Mouse (Mus musculus): ENCODE measurements around the gene Lsm2. TPM values are rescaled to one million over a fixed set of nuclear protein-coding genes. Genes with fewer than 3 reads are reported as not detected.
"Not testable (repeated sequence)": the region's sequence is repeated elsewhere in the genome, so short reads cannot be mapped to it uniquely, and the experiment has no call there.

The Lsm2 gene
- polyA plus RNA-seq, 1 experiment from 2014 or later = 216 TPM

GRCm38 (mm10) chr17:34971694-34972068 lies 10.0 kb upstream of the Lsm2 start:
- Histone ChIP-seq H3K4me3 (ENCODE audit: low read depth, low read length) (peak overlapping the region; percentile 21), H3K4me2 (ENCODE audit: low read length) (peak overlapping the region; percentile 83), H3K27me3 (replicated peaks; ENCODE audit: control insufficient read depth, insufficient read depth, low read length) (peaks cover 25% of the 10 kb centered on the region)
- not testable (repeated sequence) for H3K4me1 ChIP-seq (replicated peaks; ENCODE audit: control insufficient read depth, insufficient read depth, low read length); H3K9me3 ChIP-seq (ENCODE audit: control insufficient read depth, low read length); H3K36me3 ChIP-seq (ENCODE audit: control insufficient read depth, insufficient read depth, low read length); DNase-seq (ENCODE audit: low spot score); H3K27ac ChIP-seq (ENCODE audit: low read depth); H3K9ac ChIP-seq (ENCODE audit: low read length)
- ATAC-seq (replicated peaks; ENCODE audit: low FRiP score, low TSS enrichment, low read depth) = peak; percentile 61
- WGBS = 2% methylated on average over 22 of the region's 43 CpGs

GRCm38 (mm10) chr17:34972069-34972749 lies 9.5 kb upstream of the Lsm2 start, which contains the start of the genes Hspa1a and Hspa1l:
Gene Hspa1a (minus strand): TSS chr17:34972156.
Gene Hspa1l (plus strand): TSS chr17:34972703.
- H3K9ac ChIP-seq (ENCODE audit: low read length) = peak within 1 kb of the TSS; percentile 41
- ATAC-seq (replicated peaks; ENCODE audit: low FRiP score, low TSS enrichment, low read depth) (peak; percentile 94), DNase-seq (ENCODE audit: low spot score) (peak; percentile 83)
- not testable (repeated sequence) for H3K4me1 ChIP-seq (replicated peaks; ENCODE audit: control insufficient read depth, insufficient read depth, low read length); H3K9me3 ChIP-seq (ENCODE audit: control insufficient read depth, low read length); H3K36me3 ChIP-seq (ENCODE audit: control insufficient read depth, insufficient read depth, low read length)
- H3K27ac ChIP-seq (ENCODE audit: low read depth) = peak within 1 kb of the TSS; percentile 38; the same call in 1 of the 2 replicates
- under 1% methylated on average over 25 of the region's 33 CpGs for WGBS
- H3K27me3 ChIP-seq (replicated peaks; ENCODE audit: control insufficient read depth, insufficient read depth, low read length) = peaks cover 25% of the 10 kb centered on the region
- peak within 1 kb of the TSS; percentile 43 for H3K4me3 ChIP-seq (ENCODE audit: low read depth, low read length)
- peak within 1 kb of the TSS; percentile 83 for H3K4me2 ChIP-seq (ENCODE audit: low read length)

- no peak overlapping the region for H3K4me2 ChIP-seq (ENCODE audit: low read length)
- no peak overlapping the region for H3K4me3 ChIP-seq (ENCODE audit: low read depth, low read length)
- H3K9ac ChIP-seq (ENCODE audit: low read length) = no peak overlapping the region
- no peak for ATAC-seq (replicated peaks; ENCODE audit: low FRiP score, low TSS enrichment, low read depth)
- DNase-seq (ENCODE audit: low spot score) = no peak
- no peaks in the 10 kb centered on the region; the same call in 1 of the 2 replicates for H3K27me3 ChIP-seq (replicated peaks; ENCODE audit: control insufficient read depth, insufficient read depth, low read length)
- WGBS = 79% methylated on average over 3 of the region's 3 CpGs
- H3K27ac ChIP-seq (ENCODE audit: low read depth) = no peak overlapping the region
- H3K4me1 ChIP-seq (replicated peaks; ENCODE audit: control insufficient read depth, insufficient read depth, low read length) = peaks cover 7% of the 10 kb centered on the region
- no peaks in the 10 kb centered on the region for H3K36me3 ChIP-seq (ENCODE audit: control insufficient read depth, insufficient read depth, low read length)
- no peaks in the 10 kb centered on the region for H3K9me3 ChIP-seq (ENCODE audit: control insufficient read depth, low read length)
Observed at GRCm38 (mm10) chr17:34975581-34976492, 5.8 kb upstream of the Lsm2 start.

- no peak overlapping the region for H3K27ac ChIP-seq (ENCODE audit: low read depth)
- no peaks in the 10 kb centered on the region for H3K9me3 ChIP-seq (ENCODE audit: control insufficient read depth, low read length)
- 95% methylated on average over 20 of the region's 20 CpGs for WGBS
- no peaks in the 10 kb centered on the region; the same call in 1 of the 2 replicates for H3K27me3 ChIP-seq (replicated peaks; ENCODE audit: control insufficient read depth, insufficient read depth, low read length)
- no peak overlapping the region for H3K4me2 ChIP-seq (ENCODE audit: low read length)
- peaks cover 12% of the 10 kb centered on the region for H3K4me1 ChIP-seq (replicated peaks; ENCODE audit: control insufficient read depth, insufficient read depth, low read length)
- ATAC-seq (replicated peaks; ENCODE audit: low FRiP score, low TSS enrichment, low read depth) (no peak), DNase-seq (ENCODE audit: low spot score) (no peak)
- no peak overlapping the region for H3K4me3 ChIP-seq (ENCODE audit: low read depth, low read length)
- H3K9ac ChIP-seq (ENCODE audit: low read length) = no peak overlapping the region
- H3K36me3 ChIP-seq (ENCODE audit: control insufficient read depth, insufficient read depth, low read length) = no peaks in the 10 kb centered on the region
Observed at GRCm38 (mm10) chr17:34977000-34977399, 4.7 kb upstream of the Lsm2 start.

GRCm38 (mm10) chr17:34978239-34978638 lies 3.4 kb upstream of the Lsm2 start:
- Histone ChIP-seq H3K9ac (ENCODE audit: low read length) (no peak overlapping the region), H3K4me2 (ENCODE audit: low read length) (no peak overlapping the region), H3K27me3 (replicated peaks; ENCODE audit: control insufficient read depth, insufficient read depth, low read length) (no peaks in the 10 kb centered on the region), H3K36me3 (ENCODE audit: control insufficient read depth, insufficient read depth, low read length) (no peaks in the 10 kb centered on the region), H3K9me3 (ENCODE audit: control insufficient read depth, low read length) (no peaks in the 10 kb centered on the region), H3K27ac (ENCODE audit: low read depth) (no peak overlapping the region), H3K4me3 (ENCODE audit: low read depth, low read length) (no peak overlapping the region), H3K4me1 (replicated peaks; ENCODE audit: control insufficient read depth, insufficient read depth, low read length) (peaks cover 21% of the 10 kb centered on the region)
- DNase-seq (ENCODE audit: low spot score) (no peak), ATAC-seq (replicated peaks; ENCODE audit: low FRiP score, low TSS enrichment, low read depth) (no peak)
- WGBS = 87% methylated on average over 27 of the region's 27 CpGs

- ATAC-seq (replicated peaks; ENCODE audit: low FRiP score, low TSS enrichment, low read depth) (no peak), DNase-seq (ENCODE audit: low spot score) (peak; percentile 38)
- Histone ChIP-seq H3K27me3 (replicated peaks; ENCODE audit: control insufficient read depth, insufficient read depth, low read length) (no peaks in the 10 kb centered on the region), H3K9me3 (ENCODE audit: control insufficient read depth, low read length) (no peaks in the 10 kb centered on the region), H3K4me1 (replicated peaks; ENCODE audit: control insufficient read depth, insufficient read depth, low read length) (peaks cover 24% of the 10 kb centered on the region), H3K36me3 (ENCODE audit: control insufficient read depth, insufficient read depth, low read length) (no peaks in the 10 kb centered on the region), H3K9ac (ENCODE audit: low read length) (no peak overlapping the region), H3K4me3 (ENCODE audit: low read depth, low read length) (no peak overlapping the region), H3K4me2 (ENCODE audit: low read length) (no peak overlapping the region), H3K27ac (ENCODE audit: low read depth) (no peak overlapping the region)
- WGBS = 91% methylated on average over 4 of the region's 4 CpGs
Observed at GRCm38 (mm10) chr17:34979631-34980030, 2.0 kb upstream of the Lsm2 start.

- H3K27ac ChIP-seq (ENCODE audit: low read depth) = peak overlapping the region; percentile 99; the same call in 1 of the 2 replicates
- no peaks in the 10 kb centered on the region for H3K9me3 ChIP-seq (ENCODE audit: control insufficient read depth, low read length)
- no peak for DNase-seq (ENCODE audit: low spot score)
- H3K4me3 ChIP-seq (ENCODE audit: low read depth, low read length) = peak overlapping the region; percentile 91
- H3K27me3 ChIP-seq (replicated peaks; ENCODE audit: control insufficient read depth, insufficient read depth, low read length) = no peaks in the 10 kb centered on the region
- peak overlapping the region; percentile 91 for H3K9ac ChIP-seq (ENCODE audit: low read length)
- peaks cover 9% of the 10 kb centered on the region for H3K36me3 ChIP-seq (ENCODE audit: control insufficient read depth, insufficient read depth, low read length)
- peak overlapping the region; percentile 90 for H3K4me2 ChIP-seq (ENCODE audit: low read length)
- H3K4me1 ChIP-seq (replicated peaks; ENCODE audit: control insufficient read depth, insufficient read depth, low read length) = peaks cover 24% of the 10 kb centered on the region
- no peak for ATAC-seq (replicated peaks; ENCODE audit: low FRiP score, low TSS enrichment, low read depth)
- WGBS = 11% methylated on average over 2 of the region's 2 CpGs
Observed at GRCm38 (mm10) chr17:34980655-34981054, 1.0 kb upstream of the Lsm2 start.

- Histone ChIP-seq H3K4me2 (ENCODE audit: low read length) (peak overlapping the region; percentile 90), H3K36me3 (ENCODE audit: control insufficient read depth, insufficient read depth, low read length) (peaks cover 22% of the 10 kb centered on the region), H3K27me3 (replicated peaks; ENCODE audit: control insufficient read depth, insufficient read depth, low read length) (no peaks in the 10 kb centered on the region), H3K27ac (ENCODE audit: low read depth) (peak overlapping the region; percentile 99), H3K4me3 (ENCODE audit: low read depth, low read length) (peak overlapping the region; percentile 91), H3K9me3 (ENCODE audit: control insufficient read depth, low read length) (no peaks in the 10 kb centered on the region), H3K9ac (ENCODE audit: low read length) (peak overlapping the region; percentile 91), H3K4me1 (replicated peaks; ENCODE audit: control insufficient read depth, insufficient read depth, low read length) (peaks cover 24% of the 10 kb centered on the region)
- WGBS = under 1% methylated on average over 15 of the region's 15 CpGs
- ATAC-seq (replicated peaks; ENCODE audit: low FRiP score, low TSS enrichment, low read depth) (no peak; the same call in 1 of the 2 replicates), DNase-seq (ENCODE audit: low spot score) (no peak)
Observed at GRCm38 (mm10) chr17:34982328-34982727, 666 bp downstream of the Lsm2 start.
